Mouse (Mus musculus) olfactory bulb, adult 2 months (tissue): ENCODE data around the gene Gm10282. TPM values are rescaled to one million over a fixed set of nuclear protein-coding genes. Genes with fewer than 3 reads are reported as not detected.

Source experiments
- H3K27ac ChIP-seq: fragments of 200-500 bp; 2 replicates; pipeline ENCODE4 v1.5.1; 2012; ENCODE audit warnings: low read depth, low read length; ENCODE audit not compliant: insufficient read depth
- H3K4me1 ChIP-seq: fragments of 200-500 bp; 2 replicates; pipeline ENCODE4 v1.6.1; 2012; ENCODE audit warnings: low read length; ENCODE audit not compliant: control insufficient read depth, insufficient read depth
- H3K4me3 ChIP-seq: fragments of 200-500 bp; 2 replicates; pipeline ENCODE4 v1.5.1; 2012; ENCODE audit warnings: mild to moderate bottlenecking, low read depth, low read length, moderate library complexity; ENCODE audit not compliant: insufficient read depth
- CTCF ChIP-seq: fragments of 200-500 bp; IDR thresholded peaks from 2 replicates; pipeline ENCODE4 v1.5.1; 2012; ENCODE audit warnings: low read depth, mild to moderate bottlenecking, low read length, moderate library complexity; ENCODE audit not compliant: insufficient read depth
- POLR2A ChIP-seq: fragments of 200-500 bp; IDR thresholded peaks from 2 replicates; pipeline ENCODE4 v1.6.1; 2012; ENCODE audit warnings: mild to moderate bottlenecking, low read depth, low read length, moderate library complexity; ENCODE audit not compliant: insufficient read depth
- WGBS: fragments of 180-500 bp; shearing (Covaris S2); methylation state at CpG from one replicate; pipeline ENCODE4 v1.1.7; 2018; 5-methylcytosine and 5-hydroxymethylcytosine counted together
- polyA plus RNA-seq: library from polyadenylated mRNA; stranded (reverse); fragments of >200 nt; gene quantifications from 2 replicates; pipeline ENCODE4 v1.2.4, GENCODE M21; 2012; ENCODE audit warnings: low replicate concordance; ENCODE audit not compliant: missing spikeins, insufficient read depth, insufficient read length

The Gm10282 gene
- polyA plus RNA-seq, 1 experiment: not detected

GRCm38 (mm10) chr8:72260585-72260984 lies 44.5 kb downstream of the Gm10282 start:
- no peak for TF ChIP-seq POLR2A
- H3K4me3 ChIP-seq: no peak overlapping the region
- H3K27ac ChIP-seq: no peak overlapping the region
- H3K4me1 ChIP-seq: no peaks in the 10 kb centered on the region
- WGBS: 55% methylated on average over 4 of the region's 4 CpGs

DNA sequence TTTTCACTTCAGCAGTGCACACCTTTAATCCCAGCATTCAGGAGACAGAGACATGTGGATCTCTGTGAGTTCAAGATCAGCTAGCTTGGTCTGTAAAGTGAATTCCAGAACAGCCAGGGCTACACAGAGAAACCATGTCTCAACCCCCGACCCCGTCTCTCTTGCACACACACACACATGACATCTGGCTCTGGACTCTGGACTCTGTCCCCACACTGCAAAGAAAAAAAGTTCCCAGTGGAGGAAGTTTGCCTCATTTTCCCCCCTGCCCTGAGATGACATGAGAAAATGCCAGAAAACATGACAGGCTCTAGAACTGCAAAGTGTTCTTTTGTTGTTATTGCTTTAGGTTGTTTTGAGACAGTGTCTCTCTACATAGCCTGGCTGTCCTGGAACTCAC lies 45.2 kb downstream of the Gm10282 start:
- TF ChIP-seq POLR2A (no peak), CTCF (no peak)
- Histone ChIP-seq H3K4me1 (no peaks in the 10 kb centered on the region), H3K4me3 (no peak overlapping the region), H3K27ac (no peak overlapping the region)
- 66% methylated on average over 2 of the region's 2 CpGs for WGBS

DNA sequence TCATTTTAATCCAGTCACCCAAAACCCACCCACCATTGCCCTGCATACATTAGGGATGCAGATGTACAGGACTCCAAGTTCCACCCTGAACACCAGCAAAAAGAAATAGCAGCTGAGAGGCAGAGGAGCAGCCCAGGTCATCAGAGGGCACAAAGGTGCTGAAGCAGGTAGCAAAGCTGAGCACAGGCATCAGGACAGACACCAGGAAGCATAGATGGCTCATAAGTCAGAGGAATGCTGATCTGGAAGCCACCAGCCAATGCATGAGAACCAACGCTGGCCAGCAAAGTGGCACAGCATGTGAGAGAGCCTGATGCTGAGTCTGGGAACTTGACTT lies 47.2 kb downstream of the Gm10282 start:
- WGBS: 78% methylated on average over 1 of the region's 1 CpGs
- H3K27ac ChIP-seq: no peak overlapping the region

GRCm38 (mm10) chr8:72257171-72257901 lies 47.7 kb downstream of the Gm10282 start:
- Histone ChIP-seq H3K4me3 (no peak overlapping the region), H3K4me1 (no peaks in the 10 kb centered on the region), H3K27ac (no peak overlapping the region)
- WGBS: 59% methylated on average over 7 of the region's 7 CpGs
- no peak for TF ChIP-seq POLR2A
- TF ChIP-seq CTCF: no peak

More for the DNA sequence above, 47.2 kb downstream of the Gm10282 start:
- Histone ChIP-seq H3K4me3 (no peak overlapping the region), H3K4me1 (no peaks in the 10 kb centered on the region)
- TF ChIP-seq POLR2A (no peak), CTCF (no peak)

Other genes starting within 250 kb of the Gm10282 start
- gene Olfr373, start 222.1 kb downstream of the Gm10282 start, polyA plus RNA-seq: not detected in 2 replicates
- not detected in 2 replicates for gene Olfr374, start 198.2 kb downstream of the Gm10282 start, polyA plus RNA-seq
- not detected in 2 replicates for gene Tpm4, start 170.3 kb downstream of the Gm10282 start, polyA plus RNA-seq
- not detected in 2 replicates for gene Rab8a, start 144.1 kb downstream of the Gm10282 start, polyA plus RNA-seq
- gene Hsh2d, start 115.6 kb downstream of the Gm10282 start, polyA plus RNA-seq: not detected in 2 replicates
- gene Cib3, start 92.4 kb downstream of the Gm10282 start, polyA plus RNA-seq: not detected in 2 replicates
- not detected in 2 replicates for gene Gm11034, start 91.6 kb downstream of the Gm10282 start, polyA plus RNA-seq
- gene Fam32a, start 85.5 kb downstream of the Gm10282 start, polyA plus RNA-seq: 119 TPM in 1 of 2 replicates, not detected in the other
- not detected in 2 replicates for gene Ap1m1, start 65.2 kb downstream of the Gm10282 start, polyA plus RNA-seq
- gene Klf2, start 13.8 kb upstream of the Gm10282 start, polyA plus RNA-seq: not detected in 2 replicates
- 130 and 148 TPM in 2 replicates for gene Eps15l1, start 116.2 kb upstream of the Gm10282 start, polyA plus RNA-seq
- gene Calr3, start 138.6 kb upstream of the Gm10282 start, polyA plus RNA-seq: not detected in 2 replicates
- not detected in 2 replicates for gene 1700030K09Rik, start 138.6 kb upstream of the Gm10282 start, polyA plus RNA-seq
- not detected in 2 replicates for gene Cherp, start 170.0 kb upstream of the Gm10282 start, polyA plus RNA-seq
- not detected in 2 replicates for gene Slc35e1, start 187.4 kb upstream of the Gm10282 start, polyA plus RNA-seq
- not detected in 2 replicates for gene Med26, start 243.0 kb upstream of the Gm10282 start, polyA plus RNA-seq